Mouse (Mus musculus): ENCODE measurements at regions not wholly inside any gene's neighbourhood (a gene's known extent, or its start where the extent isn't known, plus 50 kb on each side); places are given as distances from the start of the nearest gene placed in this dataset.
A peak's percentile ranks its signal among the peaks of the same experiment; 100 is the strongest.

DNA sequence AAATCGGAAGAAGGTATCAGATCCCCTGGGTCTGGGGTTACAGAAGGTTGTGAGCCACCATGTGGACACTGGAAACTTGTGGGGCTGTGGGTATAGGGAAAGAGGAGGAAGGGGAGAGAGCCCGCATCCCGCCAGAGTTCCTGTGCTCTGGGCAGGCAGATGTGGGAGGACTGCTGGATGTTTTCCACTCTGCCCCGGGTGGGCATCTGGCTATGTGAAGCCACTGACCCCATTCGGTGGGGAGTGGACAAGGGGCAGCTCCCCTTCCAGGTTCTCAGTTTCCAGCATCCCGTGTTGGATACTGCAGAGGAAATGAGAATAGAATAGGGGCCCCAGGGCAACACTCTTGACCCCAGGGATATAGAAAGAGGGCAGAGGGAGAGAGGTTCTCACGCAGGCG is 72.1 kb upstream of the Lgalsl start:
- peaks cover 16% of the 10 kb centered on the region for H3K4me1 ChIP-seq (ENCODE audit: control insufficient read depth, insufficient read depth, low read length)
- no peak overlapping the region for H3K4me3 ChIP-seq (ENCODE audit: insufficient read depth, low read length)
- no peak for TF ChIP-seq POLR2A (IDR thresholded peaks at IDR 0.05; ENCODE audit: borderline replicate concordance, low read depth, low read length)
- TF ChIP-seq CTCF (IDR thresholded peaks at IDR 0.05; ENCODE audit: low read depth, low read length): no peak
- no peak overlapping the region for H3K27ac ChIP-seq (ENCODE audit: insufficient read depth, low read depth, low read length)

DNA sequence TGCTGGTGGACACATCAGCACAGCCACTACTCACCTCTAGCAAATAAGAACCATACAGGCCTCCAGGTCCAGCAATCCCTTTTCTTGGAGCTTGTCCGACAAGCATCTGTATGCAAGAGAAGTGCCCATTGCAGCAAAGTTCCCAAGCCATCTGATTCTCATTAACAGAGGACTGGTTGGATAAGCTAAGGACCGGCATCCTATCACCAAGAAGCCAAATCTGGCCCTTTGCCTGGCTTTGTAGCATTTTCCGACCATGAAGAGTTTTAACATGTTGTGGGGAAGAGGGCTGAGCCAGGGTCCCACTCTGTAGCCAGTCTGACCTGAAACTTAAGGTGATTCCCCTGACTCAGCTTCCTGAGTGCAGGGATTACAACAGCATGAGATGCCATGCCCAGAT is 77.1 kb upstream of the Lgalsl start:
- no peak overlapping the region for H3K27ac ChIP-seq (ENCODE audit: insufficient read depth, low read depth, low read length)
- TF ChIP-seq CTCF (IDR thresholded peaks at IDR 0.05; ENCODE audit: low read depth, low read length): no peak
- TF ChIP-seq POLR2A (IDR thresholded peaks at IDR 0.05; ENCODE audit: borderline replicate concordance, low read depth, low read length): no peak
- no peak overlapping the region for H3K4me3 ChIP-seq (ENCODE audit: insufficient read depth, low read length)
- no peaks in the 10 kb centered on the region for H3K4me1 ChIP-seq (ENCODE audit: control insufficient read depth, insufficient read depth, low read length)

DNA sequence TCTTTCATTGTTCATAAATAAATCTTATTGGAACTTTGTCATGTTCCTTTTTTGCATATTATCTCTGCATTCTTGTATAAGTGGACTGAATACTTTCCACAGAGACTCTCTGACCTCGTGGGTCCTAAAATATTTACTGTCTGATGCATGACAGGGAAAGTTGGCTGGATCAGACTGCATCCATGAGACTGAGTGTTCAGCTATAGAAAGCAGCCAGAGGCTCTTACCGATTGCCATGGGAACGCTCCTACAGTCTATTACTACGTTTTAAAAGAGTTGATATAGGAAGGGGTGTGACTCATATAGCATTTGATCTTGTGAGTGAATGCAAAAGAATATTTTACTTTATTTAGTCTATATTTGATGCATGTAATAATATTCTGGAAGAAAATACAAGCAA is 77.6 kb upstream of the Lgalsl start:
- no peak for TF ChIP-seq POLR2A (IDR thresholded peaks at IDR 0.05; ENCODE audit: borderline replicate concordance, low read depth, low read length)
- TF ChIP-seq CTCF (IDR thresholded peaks at IDR 0.05; ENCODE audit: low read depth, low read length): no peak
- Histone ChIP-seq H3K27ac (ENCODE audit: insufficient read depth, low read depth, low read length) (no peak overlapping the region), H3K4me3 (ENCODE audit: insufficient read depth, low read length) (no peak overlapping the region), H3K4me1 (ENCODE audit: control insufficient read depth, insufficient read depth, low read length) (no peaks in the 10 kb centered on the region; the same call in 1 of the 2 replicates)

DNA sequence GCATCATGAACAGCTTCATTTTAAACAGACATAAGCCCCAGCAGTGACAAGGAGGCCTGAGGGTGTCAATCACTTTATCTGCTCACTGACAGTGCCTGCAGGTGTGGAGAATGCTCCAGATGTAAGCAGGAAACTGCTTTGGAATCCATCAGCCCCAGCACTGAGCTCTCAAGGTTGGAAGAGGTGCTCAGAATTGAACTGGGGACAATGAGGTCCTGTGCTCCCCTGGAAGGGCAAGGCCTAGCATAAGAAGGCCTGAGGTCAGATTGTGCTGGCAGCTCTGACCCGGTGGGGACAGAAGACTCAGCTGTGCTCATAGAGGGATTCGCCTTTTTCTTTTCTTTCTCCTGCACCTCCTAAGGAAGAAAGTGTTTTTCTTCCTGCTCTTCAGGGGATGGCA is 82.2 kb upstream of the Lgalsl start:
- Histone ChIP-seq H3K27ac (ENCODE audit: insufficient read depth, low read depth, low read length) (no peak overlapping the region), H3K4me3 (ENCODE audit: insufficient read depth, low read length) (no peak overlapping the region), H3K4me1 (ENCODE audit: control insufficient read depth, insufficient read depth, low read length) (peaks cover 30% of the 10 kb centered on the region)
- TF ChIP-seq CTCF (IDR thresholded peaks at IDR 0.05; ENCODE audit: low read depth, low read length) (no peak), POLR2A (IDR thresholded peaks at IDR 0.05; ENCODE audit: borderline replicate concordance, low read depth, low read length) (no peak)

DNA sequence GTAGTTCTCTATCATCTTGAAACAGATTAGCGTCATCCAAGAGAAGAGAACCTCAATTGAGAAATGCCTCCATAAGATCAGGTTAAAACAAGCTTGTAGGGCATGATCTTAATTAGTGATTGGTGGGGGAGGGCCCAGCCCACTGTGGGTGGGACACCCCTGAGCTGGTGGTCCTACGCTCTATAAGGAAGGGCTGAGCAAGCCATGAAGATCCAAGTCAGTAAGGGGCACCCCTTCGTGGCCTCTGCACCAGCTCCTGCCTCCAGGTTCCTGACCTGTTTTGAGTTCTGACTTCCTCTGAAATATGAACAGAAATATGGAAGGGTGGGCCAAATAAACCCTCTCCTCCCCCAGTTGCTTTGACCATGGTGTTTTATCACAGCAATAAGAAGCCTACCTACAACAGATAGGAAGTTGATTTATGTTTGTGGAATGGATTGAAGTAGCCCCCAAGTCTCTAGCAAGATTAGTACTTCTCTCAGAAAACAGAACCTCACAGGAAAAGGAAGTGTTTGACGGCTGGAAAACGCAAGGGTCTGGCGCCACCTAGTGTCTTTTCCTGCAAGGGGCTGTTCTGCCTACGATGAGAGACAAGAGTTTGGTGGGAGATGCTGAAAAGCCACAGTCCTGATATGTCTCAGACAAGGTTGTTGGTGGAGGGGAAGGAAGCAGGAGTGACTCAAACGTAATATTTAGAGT is 82.9 kb upstream of the Lgalsl start:
- Histone ChIP-seq H3K27ac (ENCODE audit: insufficient read depth, low read depth, low read length) (no peak overlapping the region), H3K4me3 (ENCODE audit: insufficient read depth, low read length) (no peak overlapping the region), H3K4me1 (ENCODE audit: control insufficient read depth, insufficient read depth, low read length) (peaks cover 30% of the 10 kb centered on the region)
- peak; percentile 83 for TF ChIP-seq CTCF (IDR thresholded peaks at IDR 0.05; ENCODE audit: low read depth, low read length)
- no peak for TF ChIP-seq POLR2A (IDR thresholded peaks at IDR 0.05; ENCODE audit: borderline replicate concordance, low read depth, low read length)

DNA sequence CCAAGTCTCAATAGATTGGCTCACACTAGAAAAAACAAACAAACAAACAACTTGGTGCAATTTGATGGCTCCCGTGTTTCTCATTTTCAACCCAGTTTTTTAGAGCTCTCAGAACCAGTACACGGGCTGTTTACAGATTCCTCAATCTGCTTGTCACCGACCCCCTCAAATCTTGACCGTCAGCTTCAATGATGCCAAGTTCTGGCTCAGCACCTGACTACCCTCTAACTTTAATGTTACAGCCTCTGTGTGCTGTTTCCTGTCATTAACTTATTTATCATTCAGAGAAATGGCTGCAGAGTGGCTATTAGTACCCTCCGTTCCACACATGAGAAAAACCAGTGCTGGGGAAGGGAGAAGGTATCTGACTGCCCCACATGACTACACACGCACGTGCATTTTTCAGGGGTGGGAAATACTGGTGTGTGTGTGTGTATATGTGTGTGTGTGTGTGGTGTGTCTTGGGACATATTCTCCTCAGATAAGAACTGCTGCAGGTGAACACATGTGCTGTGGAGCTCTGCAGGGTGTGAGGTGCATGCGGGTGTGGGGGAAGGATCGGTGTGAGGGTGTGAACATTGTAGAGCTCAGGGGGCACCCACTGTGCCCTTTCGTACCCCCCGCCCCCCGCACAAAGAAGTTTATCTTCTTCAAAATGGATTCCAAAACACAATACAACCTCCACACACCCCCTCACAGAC is 83.6 kb upstream of the Lgalsl start:
- Histone ChIP-seq H3K4me3 (ENCODE audit: insufficient read depth, low read length) (no peak overlapping the region), H3K4me1 (ENCODE audit: control insufficient read depth, insufficient read depth, low read length) (peaks cover 30% of the 10 kb centered on the region), H3K27ac (ENCODE audit: insufficient read depth, low read depth, low read length) (peak overlapping the region; percentile 89)
- TF ChIP-seq POLR2A (IDR thresholded peaks at IDR 0.05; ENCODE audit: borderline replicate concordance, low read depth, low read length): no peak
- TF ChIP-seq CTCF (IDR thresholded peaks at IDR 0.05; ENCODE audit: low read depth, low read length): no peak

DNA sequence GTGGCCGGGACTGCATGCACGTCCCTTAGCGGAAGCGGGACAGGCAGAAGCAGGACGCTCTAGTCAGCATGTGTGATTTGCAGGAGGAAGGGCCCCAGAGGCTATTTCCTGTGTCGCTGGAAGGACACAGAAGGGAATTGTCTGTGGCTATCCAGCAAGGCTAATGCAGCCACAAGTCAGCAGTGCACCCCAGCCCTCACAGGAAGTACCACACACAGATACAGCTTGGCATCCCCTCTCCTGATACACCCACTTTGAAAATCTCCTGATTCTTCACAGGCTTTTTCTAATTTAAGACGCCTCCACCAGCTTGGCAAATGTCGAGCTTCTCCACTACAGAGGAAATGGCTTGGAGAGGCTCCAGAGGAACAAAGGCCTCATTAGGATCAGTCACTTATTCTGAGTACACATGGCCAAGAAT is 84.3 kb upstream of the Lgalsl start:
- peak overlapping the region; percentile 89 for H3K27ac ChIP-seq (ENCODE audit: insufficient read depth, low read depth, low read length)
- H3K4me1 ChIP-seq (ENCODE audit: control insufficient read depth, insufficient read depth, low read length): peaks cover 30% of the 10 kb centered on the region
- H3K4me3 ChIP-seq (ENCODE audit: insufficient read depth, low read length): peak overlapping the region; percentile 25; the same call in 1 of the 2 replicates
- TF ChIP-seq POLR2A (IDR thresholded peaks at IDR 0.05; ENCODE audit: borderline replicate concordance, low read depth, low read length) (no peak), CTCF (IDR thresholded peaks at IDR 0.05; ENCODE audit: low read depth, low read length) (no peak)

DNA sequence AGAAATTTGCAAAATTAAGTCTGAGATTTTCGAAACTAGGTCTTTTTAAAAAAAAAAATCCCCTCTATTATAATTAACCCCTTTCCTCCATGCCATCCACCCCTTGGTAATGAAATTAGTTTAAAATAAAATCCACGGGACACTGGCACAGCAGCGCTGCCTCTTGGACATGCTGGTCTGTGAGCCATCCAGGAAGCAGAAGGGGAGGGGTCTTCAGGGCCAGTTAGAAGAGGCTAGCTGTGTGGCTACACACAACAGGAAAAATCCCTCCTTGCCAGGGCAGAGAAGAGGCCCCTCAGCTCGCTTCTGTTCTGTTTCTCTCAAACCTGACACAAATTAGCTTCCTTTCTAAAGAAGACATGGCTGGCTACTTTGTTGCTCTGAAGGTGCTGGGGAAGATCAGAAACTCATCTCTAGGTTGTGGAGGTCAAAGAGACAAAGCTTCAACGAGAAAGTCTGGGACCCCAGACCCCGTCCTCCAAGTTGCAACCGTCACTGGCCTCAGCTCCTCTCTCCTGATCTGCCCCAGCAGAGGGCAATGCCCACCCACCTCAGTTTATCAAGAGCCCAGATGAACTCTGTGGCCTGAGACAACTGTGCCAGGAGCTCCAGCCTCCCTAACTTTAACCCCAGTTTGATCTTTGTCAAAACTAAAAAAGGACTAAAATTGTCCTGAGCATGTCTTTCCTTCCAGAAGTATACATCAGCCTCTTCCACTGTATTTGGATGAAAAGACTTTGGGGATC is 85.0 kb upstream of the Lgalsl start:
- TF ChIP-seq POLR2A (IDR thresholded peaks at IDR 0.05; ENCODE audit: borderline replicate concordance, low read depth, low read length) (no peak), CTCF (IDR thresholded peaks at IDR 0.05; ENCODE audit: low read depth, low read length) (peak; percentile 25; the same call in 1 of the 2 replicates)
- Histone ChIP-seq H3K27ac (ENCODE audit: insufficient read depth, low read depth, low read length) (peak overlapping the region; percentile 89), H3K4me3 (ENCODE audit: insufficient read depth, low read length) (no peak overlapping the region), H3K4me1 (ENCODE audit: control insufficient read depth, insufficient read depth, low read length) (peaks cover 30% of the 10 kb centered on the region)

DNA sequence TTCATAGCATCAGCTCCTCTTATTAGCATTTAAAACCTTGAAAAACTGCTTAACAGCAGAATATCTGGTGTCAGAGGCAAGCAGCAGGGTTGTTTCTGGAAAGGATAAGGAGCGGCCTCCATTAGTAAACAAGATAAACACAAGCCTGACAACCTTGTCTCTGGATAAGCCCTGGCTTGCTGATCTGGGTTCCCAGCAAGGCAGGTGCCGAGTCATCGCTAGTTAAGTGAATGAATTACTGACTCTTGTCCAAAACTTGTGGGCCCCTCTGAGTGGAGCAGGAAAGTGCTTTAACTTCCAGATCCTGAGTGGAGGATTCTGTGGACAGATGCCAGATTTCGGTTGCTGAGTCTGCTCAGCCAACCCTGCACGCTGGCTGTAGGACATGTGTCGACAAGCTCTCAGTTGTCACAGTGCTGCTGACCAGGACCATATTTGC is 85.6 kb upstream of the Lgalsl start:
- H3K4me3 ChIP-seq (ENCODE audit: insufficient read depth, low read length): no peak overlapping the region
- H3K4me1 ChIP-seq (ENCODE audit: control insufficient read depth, insufficient read depth, low read length): peaks cover 30% of the 10 kb centered on the region
- no peak overlapping the region for H3K27ac ChIP-seq (ENCODE audit: insufficient read depth, low read depth, low read length)
- no peak for TF ChIP-seq POLR2A (IDR thresholded peaks at IDR 0.05; ENCODE audit: borderline replicate concordance, low read depth, low read length)
- TF ChIP-seq CTCF (IDR thresholded peaks at IDR 0.05; ENCODE audit: low read depth, low read length): no peak
